Mouse (Mus musculus): ENCODE data around the gene Pde10a.
A peak's percentile ranks its signal among the peaks of the same experiment; 100 is the strongest.

Pde10a gene

GRCm38 (mm10) chr17:8581579-8581978 is 56.4 kb downstream of the Pde10a start:
- no peak for DNase-seq (ENCODE audit: low read depth)

- peak; percentile 49 for DNase-seq (ENCODE audit: low read depth)
These were observed 67.5 kb downstream of the Pde10a start for GRCm38 (mm10) chr17:8592427-8593277.

GRCm38 (mm10) chr17:8597790-8598189 is 72.6 kb downstream of the Pde10a start:
- DNase-seq (ENCODE audit: low read depth) = no peak

- DNase-seq (ENCODE audit: low read depth) = no peak
These were observed 77.8 kb downstream of the Pde10a start for GRCm38 (mm10) chr17:8602976-8603375.

GRCm38 (mm10) chr17:8605921-8606320 is 80.7 kb downstream of the Pde10a start:
- DNase-seq (ENCODE audit: low read depth) = no peak

GRCm38 (mm10) chr17:8606695-8607094 is 81.5 kb downstream of the Pde10a start:
- no peak for DNase-seq (ENCODE audit: low read depth)

- no peak for DNase-seq (ENCODE audit: low read depth)
These were observed 86.7 kb downstream of the Pde10a start for GRCm38 (mm10) chr17:8611916-8612315.

GRCm38 (mm10) chr17:8613882-8614551 is 88.8 kb downstream of the Pde10a start:
- peak; percentile 54 for DNase-seq (ENCODE audit: low read depth)

GRCm38 (mm10) chr17:8620346-8620745 is 95.2 kb downstream of the Pde10a start:
- no peak for DNase-seq (ENCODE audit: low read depth)

GRCm38 (mm10) chr17:8621105-8621504 is 95.9 kb downstream of the Pde10a start:
- no peak for DNase-seq (ENCODE audit: low read depth)

- no peak for DNase-seq (ENCODE audit: low read depth)
These were observed 96.7 kb downstream of the Pde10a start for GRCm38 (mm10) chr17:8621906-8622305.

GRCm38 (mm10) chr17:8626421-8626820 is 101.2 kb downstream of the Pde10a start:
- DNase-seq (ENCODE audit: low read depth) = no peak

- no peak for DNase-seq (ENCODE audit: low read depth)
These were observed 106.5 kb downstream of the Pde10a start for GRCm38 (mm10) chr17:8631701-8632100.

GRCm38 (mm10) chr17:8633596-8633995 is 108.4 kb downstream of the Pde10a start:
- no peak for DNase-seq (ENCODE audit: low read depth)

GRCm38 (mm10) chr17:8634476-8634875 is 109.3 kb downstream of the Pde10a start:
- DNase-seq (ENCODE audit: low read depth) = no peak

GRCm38 (mm10) chr17:8636231-8636630 is 111.1 kb downstream of the Pde10a start:
- no peak for DNase-seq (ENCODE audit: low read depth)

GRCm38 (mm10) chr17:8636691-8637090 is 111.5 kb downstream of the Pde10a start:
- no peak for DNase-seq (ENCODE audit: low read depth)

GRCm38 (mm10) chr17:8637181-8637580 is 112.0 kb downstream of the Pde10a start:
- DNase-seq (ENCODE audit: low read depth) = no peak

- no peak for DNase-seq (ENCODE audit: low read depth)
These were observed 114.7 kb downstream of the Pde10a start for GRCm38 (mm10) chr17:8639703-8640380.

GRCm38 (mm10) chr17:8640741-8641480 is 115.7 kb downstream of the Pde10a start:
- no peak for DNase-seq (ENCODE audit: low read depth)

GRCm38 (mm10) chr17:8641491-8641890 is 116.3 kb downstream of the Pde10a start:
- no peak for DNase-seq (ENCODE audit: low read depth)

- DNase-seq (ENCODE audit: low read depth) = no peak
These were observed 117.2 kb downstream of the Pde10a start for GRCm38 (mm10) chr17:8642356-8642755.

Data from fibroblast of lung, adult 2 months (primary cell).